Mouse (Mus musculus) CD4-positive helper T cell, adult 2 months (primary cell): ENCODE results near the gene Kdm3a.
A peak's percentile ranks its signal among the peaks of the same experiment; 100 is the strongest.

Experiments
- DNase-seq: peaks from one replicate; pipeline ENCODE4 v3.0.0-alpha.2; 2012; ENCODE audit warnings: low read depth, missing footprints, low spot score

Kdm3a gene

DNA sequence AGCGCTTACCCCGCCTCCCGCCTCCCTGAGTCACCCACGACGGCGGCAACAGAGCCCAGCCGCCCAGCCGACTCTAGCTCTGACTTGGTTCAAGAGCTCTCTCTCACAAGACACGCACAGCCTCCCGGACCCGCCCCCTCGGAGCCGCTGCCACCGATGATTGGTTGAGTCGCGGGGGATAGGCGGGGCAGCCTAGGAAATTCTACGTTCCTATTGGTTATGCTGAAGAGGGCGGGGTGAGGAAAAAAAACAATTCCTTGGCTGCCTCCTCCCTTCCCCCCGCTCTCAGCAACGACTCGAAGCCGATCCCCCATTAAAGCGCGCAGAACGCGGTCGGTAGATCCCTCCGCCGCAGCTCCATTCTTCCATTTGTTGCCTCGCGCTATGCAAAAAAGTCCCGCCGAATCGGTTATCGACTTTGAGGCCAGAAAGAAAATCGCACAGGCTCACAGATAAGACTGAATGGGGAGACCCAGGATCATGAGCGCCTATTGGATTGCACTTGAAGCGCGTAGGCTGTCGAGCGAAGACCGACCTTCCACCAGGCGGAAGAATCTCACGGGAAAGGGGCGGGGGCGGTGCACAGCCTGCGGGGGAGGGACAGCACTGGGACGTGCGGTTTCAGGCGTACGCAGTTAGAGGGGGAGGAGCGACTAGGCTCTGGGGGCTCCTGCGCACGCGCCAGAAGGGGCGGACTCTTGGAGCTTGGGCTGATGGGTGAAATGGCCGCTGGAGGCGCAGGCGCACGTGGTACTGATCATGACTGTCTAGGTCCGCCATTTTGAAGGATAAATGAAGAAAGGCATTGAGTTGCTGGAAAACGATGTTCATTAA lies at the start of gene Kdm3a:
Gene Kdm3a (minus strand): TSS at position 162 of the 834 bp plus-strand sequence.
- peak; percentile 99 for DNase-seq

GRCm38 (mm10) chr6:71678891-71679290 lies 46.1 kb upstream of the Kdm3a start:
- DNase-seq, result no peak

- peak; percentile 8 for DNase-seq
Observed at GRCm38 (mm10) chr6:71673166-71673565, 40.4 kb upstream of the Kdm3a start.

DNA sequence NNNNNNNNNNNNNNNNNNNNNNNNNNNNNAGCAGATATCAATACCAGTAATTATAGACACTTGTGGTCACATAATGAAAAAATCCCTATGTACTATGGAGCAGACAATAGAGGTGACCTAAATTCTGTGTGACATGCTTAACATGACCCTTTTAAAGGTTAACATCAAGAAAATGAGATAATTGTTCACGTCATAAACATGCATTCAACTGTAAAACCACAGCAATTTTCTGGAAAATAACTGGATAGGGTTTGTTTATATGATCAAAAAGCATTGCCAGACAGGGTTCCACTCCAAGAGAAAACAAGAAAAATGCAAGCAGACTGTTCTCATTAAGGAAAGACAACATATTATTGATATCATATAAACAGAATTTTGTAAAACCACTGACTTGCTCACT lies 31.7 kb upstream of the Kdm3a start:
- no peak for DNase-seq

DNA sequence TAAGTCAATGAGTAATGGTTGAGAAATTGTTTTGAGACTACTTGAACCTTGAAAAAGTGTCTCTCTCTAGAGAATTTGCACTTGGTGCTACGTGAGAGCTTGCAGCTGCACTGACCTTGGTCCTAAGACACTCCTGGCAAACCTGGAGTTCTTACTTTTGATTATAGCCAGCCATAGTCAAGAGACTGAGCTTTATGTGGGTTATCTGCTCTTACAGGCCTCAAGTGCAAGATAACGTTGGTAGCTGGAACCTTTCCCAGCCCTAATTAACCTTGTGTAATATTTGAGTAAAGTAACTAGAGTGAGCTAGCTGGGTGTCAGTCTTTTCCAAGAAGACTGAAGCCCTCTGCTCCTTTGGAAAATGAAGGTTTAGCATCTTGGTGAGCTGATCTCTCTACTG lies 25.5 kb upstream of the Kdm3a start:
- no peak for DNase-seq

DNA sequence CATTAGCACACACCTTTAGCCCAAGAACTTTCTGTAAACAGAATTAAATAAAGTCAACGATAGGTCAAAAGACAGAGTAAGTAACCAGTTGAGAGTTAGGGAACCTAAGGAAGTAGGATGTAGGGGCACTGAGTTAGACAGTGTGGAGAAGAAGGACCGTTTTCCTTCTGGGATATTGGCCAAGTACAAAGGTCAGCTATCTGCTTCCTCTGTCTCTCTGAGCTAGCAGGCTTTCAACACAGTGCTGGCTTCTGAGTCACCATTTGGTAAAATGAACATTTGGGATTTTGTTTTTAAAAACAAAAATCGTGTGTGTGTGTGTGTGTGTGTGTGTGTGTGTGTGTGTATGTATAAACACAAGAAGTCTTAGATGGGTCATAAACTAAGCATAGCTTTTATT lies 23.0 kb upstream of the Kdm3a start:
- DNase-seq, result no peak

- DNase-seq, result no peak
Observed at GRCm38 (mm10) chr6:71651868-71652267, 19.1 kb upstream of the Kdm3a start.

DNA sequence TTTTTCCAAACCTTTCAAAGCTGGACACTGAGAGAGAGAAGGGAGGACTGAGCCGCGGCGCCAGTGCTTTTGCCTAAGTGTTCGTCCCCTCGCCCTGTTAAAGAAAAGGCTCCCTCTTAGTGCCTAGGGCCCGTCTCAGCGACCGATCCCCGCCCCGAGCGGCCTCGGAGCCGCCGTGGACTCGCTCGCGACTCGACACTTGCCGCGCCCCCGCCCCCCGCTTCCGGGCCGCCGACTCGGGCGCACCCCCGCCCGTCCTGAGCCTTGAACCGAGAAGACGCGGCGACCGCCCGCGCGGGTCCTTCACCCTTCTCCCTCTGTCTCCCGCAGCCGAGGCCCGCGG lies 333 bp downstream of the Kdm3a start:
- DNase-seq, result no peak

DNA sequence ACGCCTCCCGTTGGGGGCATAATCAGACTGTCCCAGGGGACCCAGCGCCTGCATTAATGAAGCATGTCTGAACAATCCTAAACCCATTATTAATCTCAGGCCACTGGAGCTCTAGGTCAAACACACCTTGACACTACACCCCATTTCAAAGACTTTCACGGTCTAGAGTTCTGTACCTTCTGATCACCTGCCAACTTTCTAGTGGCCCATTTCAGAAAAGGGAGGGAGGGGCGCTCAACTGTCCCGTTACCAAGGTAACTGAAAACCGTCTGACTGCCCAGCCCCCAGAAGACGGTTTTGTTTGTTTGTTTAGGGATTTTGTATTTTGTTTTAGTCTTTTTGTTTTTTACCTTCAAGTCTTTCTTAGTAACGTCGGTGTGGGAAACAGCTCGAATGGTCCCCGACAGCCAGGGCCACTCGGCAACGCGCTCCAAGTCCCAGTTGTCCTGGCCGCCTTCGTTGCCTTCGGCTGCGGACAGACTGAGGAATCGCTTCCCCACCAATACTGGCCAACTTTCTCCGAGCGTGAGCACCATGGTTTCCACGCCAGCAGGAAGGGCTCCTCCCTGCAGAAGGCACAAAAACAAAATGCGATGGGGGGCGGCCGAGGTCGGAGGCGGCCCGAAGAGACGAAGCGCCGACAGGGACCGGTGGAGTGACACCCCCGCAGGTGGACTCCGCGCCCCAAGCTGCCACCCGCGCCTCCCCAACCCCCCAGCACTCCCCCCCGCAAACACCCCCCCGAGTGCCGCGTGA lies 906 bp downstream of the Kdm3a start:
- DNase-seq, result peak; percentile 50

DNA sequence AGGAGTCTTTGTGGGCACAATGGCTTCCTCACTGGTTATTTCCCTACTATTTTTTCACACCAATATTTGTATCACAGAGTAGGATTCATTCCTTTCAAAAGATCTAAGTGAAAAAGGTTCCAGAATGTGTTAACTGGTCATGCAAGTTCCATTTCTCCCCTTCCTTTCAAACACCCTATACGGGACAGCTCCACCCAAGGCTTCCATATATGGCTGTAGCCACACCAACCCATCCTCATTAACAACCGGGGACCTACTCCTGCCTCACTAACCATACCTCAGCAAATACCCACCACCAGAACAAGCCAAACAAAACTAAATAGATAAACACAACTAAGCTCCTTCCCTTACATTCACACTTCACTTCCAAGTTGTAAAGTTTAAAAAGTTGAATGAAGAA lies 1.6 kb downstream of the Kdm3a start:
- DNase-seq, result no peak

DNA sequence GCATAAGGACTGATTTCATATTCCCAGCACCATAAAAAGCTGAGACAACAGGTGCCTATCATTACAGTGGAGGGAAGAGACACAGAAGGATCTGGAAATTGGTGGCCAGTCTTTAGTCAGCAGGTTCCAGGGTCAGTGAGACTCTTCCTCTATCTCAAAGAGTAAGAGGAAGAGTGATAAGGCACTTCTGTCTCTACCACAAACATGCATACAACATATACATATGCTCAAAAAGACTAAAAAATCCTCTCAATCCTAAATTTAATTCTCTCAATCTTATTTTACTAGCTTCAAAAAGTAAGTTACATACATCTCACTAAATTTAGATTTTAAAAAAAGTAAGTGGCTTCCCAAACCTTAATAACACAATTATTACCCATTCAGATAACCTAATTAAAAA lies 5.5 kb downstream of the Kdm3a start:
- no peak for DNase-seq

DNA sequence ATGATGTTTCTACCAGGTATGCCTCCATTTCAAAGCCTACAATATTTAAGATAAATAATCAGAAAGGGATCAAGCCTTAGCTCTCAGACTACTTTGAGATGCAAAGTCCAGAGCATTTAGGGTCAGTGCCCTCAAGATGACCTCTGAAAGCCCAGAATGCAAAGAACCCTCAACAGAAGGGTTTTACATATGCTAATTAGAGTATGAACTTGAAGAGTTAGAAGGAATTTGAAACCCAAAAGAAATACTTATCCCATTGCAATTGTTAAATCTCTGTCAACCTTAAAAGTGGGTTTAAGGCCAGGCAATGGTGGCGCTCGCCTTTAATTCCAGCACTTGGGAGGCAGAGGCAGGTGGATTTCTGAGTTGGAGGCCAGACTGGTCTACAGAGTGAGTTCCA lies 6.8 kb downstream of the Kdm3a start:
- no peak for DNase-seq

- no peak for DNase-seq
Observed at GRCm38 (mm10) chr6:71624723-71625122, 8.1 kb downstream of the Kdm3a start.

DNA sequence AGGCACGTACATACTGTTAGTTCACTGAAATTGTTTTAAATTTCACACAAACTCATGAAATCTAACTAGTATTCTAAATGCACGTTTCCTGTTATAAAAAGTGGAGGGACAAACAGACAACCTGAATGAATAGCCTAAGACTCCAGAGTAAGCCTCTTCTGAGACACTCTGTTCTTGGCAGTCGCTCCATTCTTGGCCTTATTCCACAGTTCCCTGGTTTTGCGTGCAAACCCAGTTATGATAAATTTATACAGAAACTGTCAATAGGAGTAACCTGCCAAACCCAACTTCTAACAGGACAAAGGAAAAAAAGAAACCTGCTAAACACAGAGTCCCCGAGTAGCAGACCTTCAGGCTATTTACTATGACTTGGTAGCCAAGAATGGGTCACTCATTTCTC lies 10.8 kb downstream of the Kdm3a start:
- DNase-seq, result no peak

- no peak for DNase-seq
Observed at GRCm38 (mm10) chr6:71621551-71621950, 11.2 kb downstream of the Kdm3a start.

- DNase-seq, result no peak
Observed at GRCm38 (mm10) chr6:71616959-71617358, 15.8 kb downstream of the Kdm3a start.

- no peak for DNase-seq
Observed at GRCm38 (mm10) chr6:71613225-71613624, 19.6 kb downstream of the Kdm3a start.

DNA sequence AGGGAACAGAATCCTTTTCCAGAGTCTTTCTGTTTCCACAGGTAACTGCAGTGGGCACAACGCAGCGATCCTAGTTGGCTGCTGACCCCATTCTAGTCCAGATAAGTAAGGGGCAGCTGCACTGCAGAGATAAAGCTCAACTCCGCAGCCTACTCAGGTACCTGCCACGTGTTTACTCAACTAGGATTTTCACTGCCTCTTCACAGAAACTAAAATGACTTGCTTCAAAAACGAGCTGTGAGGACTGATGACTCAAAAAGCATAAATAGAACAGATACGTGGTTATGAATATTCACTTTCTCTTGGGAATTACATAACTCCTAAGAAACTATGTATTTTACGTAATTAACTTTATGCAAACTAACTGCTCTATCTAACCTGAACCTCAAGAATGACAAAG lies 22.8 kb downstream of the Kdm3a start:
- DNase-seq, result no peak

GRCm38 (mm10) chr6:71608994-71609393 lies 23.8 kb downstream of the Kdm3a start:
- DNase-seq, result no peak

DNA sequence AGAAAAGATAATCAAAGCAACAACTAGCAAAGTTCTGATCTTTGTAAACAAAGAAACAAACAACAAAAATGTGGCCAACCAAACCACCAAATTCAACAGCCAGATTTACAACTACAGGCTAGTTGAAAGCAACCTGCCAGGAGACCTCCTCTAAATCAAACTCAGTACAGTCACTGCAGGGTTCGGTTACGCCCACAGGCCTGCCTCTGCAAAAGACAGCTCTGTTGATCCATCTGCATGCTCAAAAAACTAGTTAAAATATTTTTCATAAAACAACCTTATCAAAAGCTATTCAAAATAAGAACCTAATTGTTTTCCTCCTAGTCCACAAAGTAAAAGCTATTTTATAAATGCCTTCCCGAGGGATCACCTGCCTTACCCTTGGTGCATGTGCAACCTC lies 25.0 kb downstream of the Kdm3a start:
- no peak for DNase-seq

GRCm38 (mm10) chr6:71590154-71590553 lies 42.6 kb downstream of the Kdm3a start:
- DNase-seq, result no peak

- DNase-seq, result no peak
Observed at GRCm38 (mm10) chr6:71589401-71589800, 43.4 kb downstream of the Kdm3a start.

GRCm38 (mm10) chr6:71583198-71583597 lies 49.6 kb downstream of the Kdm3a start:
- DNase-seq, result no peak
